Mouse (Mus musculus) embryonic facial prominence, embryonic 11.5 days (tissue): Measurements from ENCODE around the gene Arsa. TPM values are rescaled to one million over a fixed set of nuclear protein-coding genes. Genes with fewer than 3 reads are reported as not detected.

ENCODE experiments used
- ATAC-seq: fragments of 200-750 bp; cut with Nextera tagmentation; replicated peaks from 2 replicates; pipeline ENCODE4 v1.8.0; 2017; ENCODE audit warnings: low read depth; ENCODE audit not compliant: insufficient number of reproducible peaks, low FRiP score, low TSS enrichment
- DNase-seq: peaks from one replicate; pipeline ENCODE4 v3.0.0-alpha.2; 2015; ENCODE audit warnings: low spot score
- H3K27ac ChIP-seq: fragments of 300-500 bp; sonication (generic); replicated peaks from 2 replicates; pipeline ENCODE4 v1.5.1; 2014; ENCODE audit warnings: mild to moderate bottlenecking, low read depth, low read length, control low read depth
- H3K27me3 ChIP-seq: fragments of 300-500 bp; sonication (generic); 2 replicates; pipeline ENCODE4 v1.6.1; 2014; ENCODE audit warnings: mild to moderate bottlenecking, low read length, moderate library complexity, mixed read lengths; ENCODE audit not compliant: control insufficient read depth, insufficient read depth
- H3K36me3 ChIP-seq: fragments of 300-500 bp; sonication (generic); replicated peaks from 2 replicates; pipeline ENCODE4 v1.6.1; 2014; ENCODE audit warnings: low read depth, mild to moderate bottlenecking, low read length, moderate library complexity, mixed read lengths; ENCODE audit not compliant: control insufficient read depth, insufficient read depth
- H3K4me1 ChIP-seq: fragments of 300-500 bp; sonication (generic); 2 replicates; pipeline ENCODE4 v1.6.1; 2014; ENCODE audit warnings: low read length, mixed read lengths; ENCODE audit not compliant: control insufficient read depth, insufficient read depth
- H3K4me2 ChIP-seq: fragments of 300-500 bp; sonication (generic); 2 replicates; pipeline ENCODE4 v1.6.1; 2014; ENCODE audit warnings: low read depth, mild to moderate bottlenecking, control low read depth, low read length, moderate library complexity
- H3K4me3 ChIP-seq: fragments of 300-500 bp; sonication (generic); 2 replicates; pipeline ENCODE4 v1.5.1; 2014; ENCODE audit warnings: low read depth, low read length, control low read depth
- H3K9ac ChIP-seq: fragments of 300-500 bp; sonication (generic); replicated peaks from 2 replicates; pipeline ENCODE4 v1.6.1; 2014; ENCODE audit warnings: mild to moderate bottlenecking, control low read depth, low read length
- H3K9me3 ChIP-seq: fragments of 300-500 bp; sonication (generic); replicated peaks from 2 replicates; pipeline ENCODE4 v1.6.1; 2016; ENCODE audit warnings: mild to moderate bottlenecking, low read length, inconsistent platforms, mixed read lengths; ENCODE audit not compliant: control insufficient read depth
- WGBS: fragments of 180-500 bp; shearing (Covaris S2); extraction: QIAGEN DNeasy Blood & Tissue Kit; methylation state at CpG from one replicate; pipeline ENCODE4 v1.1.7; 2014; 5-methylcytosine and 5-hydroxymethylcytosine counted together
- polyA plus RNA-seq: library from polyadenylated mRNA; unstranded; fragments of >200 nt; fragmentation: Nextera tagmentation; extraction: Ambion mirVana; gene quantifications from 2 replicates; pipeline ENCODE4 v1.2.1, GENCODE M21; 2014

The Arsa gene
- 7.5 and 9.3 TPM in 2 replicates for polyA plus RNA-seq

GRCm38 (mm10) chr15:89477091-89477491, at the start of gene Arsa:
Gene Arsa (minus strand): TSS chr15:89477425.
- DNase-seq (no peak), ATAC-seq (no peak)
- H3K4me1 ChIP-seq = no peaks in the 10 kb centered on the region
- no peaks in the 10 kb centered on the region for H3K27me3 ChIP-seq
- H3K4me2 ChIP-seq = peak within 1 kb of the TSS; percentile 65
- H3K36me3 ChIP-seq = no peaks in the 10 kb centered on the region
- H3K9ac ChIP-seq = peak within 1 kb of the TSS; percentile 56
- 0 out of 2 replicates have a peak within 1 kb of the TSS, but pooled peaks have one; percentile 36 for H3K27ac ChIP-seq
- peak within 1 kb of the TSS; percentile 57 for H3K4me3 ChIP-seq
- H3K9me3 ChIP-seq = no peaks in the 10 kb centered on the region
- WGBS = 32% methylated on average over 9 of the region's 9 CpGs

- WGBS = 91% methylated on average over 19 of the region's 19 CpGs
- H3K4me2 ChIP-seq = no peak overlapping the region
- no peaks in the 10 kb centered on the region for H3K4me1 ChIP-seq
- no peak overlapping the region for H3K27ac ChIP-seq
- no peaks in the 10 kb centered on the region for H3K36me3 ChIP-seq
- no peaks in the 10 kb centered on the region for H3K9me3 ChIP-seq
- ATAC-seq (no peak), DNase-seq (no peak)
- H3K4me3 ChIP-seq = no peak overlapping the region
- H3K9ac ChIP-seq = no peak overlapping the region
- peaks cover 2% of the 10 kb centered on the region; the same call in 1 of the 2 replicates for H3K27me3 ChIP-seq
Measured at GRCm38 (mm10) chr15:89526776-89527325, 49.6 kb upstream of the Arsa start.

GRCm38 (mm10) chr15:89525896-89526295, 48.7 kb upstream of the Arsa start:
- no peaks in the 10 kb centered on the region for H3K4me1 ChIP-seq
- H3K4me2 ChIP-seq = no peak overlapping the region
- no peaks in the 10 kb centered on the region for H3K9me3 ChIP-seq
- no peaks in the 10 kb centered on the region for H3K36me3 ChIP-seq
- no peak for ATAC-seq
- no peak for DNase-seq
- no peak overlapping the region for H3K4me3 ChIP-seq
- H3K27me3 ChIP-seq = peaks cover 2% of the 10 kb centered on the region; the same call in 1 of the 2 replicates
- 77% methylated on average over 7 of the region's 7 CpGs for WGBS
- no peak overlapping the region for H3K9ac ChIP-seq
- H3K27ac ChIP-seq = no peak overlapping the region

- H3K4me1 ChIP-seq = no peaks in the 10 kb centered on the region
- no peak overlapping the region for H3K9ac ChIP-seq
- H3K36me3 ChIP-seq = no peaks in the 10 kb centered on the region
- no peaks in the 10 kb centered on the region for H3K9me3 ChIP-seq
- peaks cover 2% of the 10 kb centered on the region; the same call in 1 of the 2 replicates for H3K27me3 ChIP-seq
- DNase-seq = no peak
- no peak overlapping the region for H3K4me3 ChIP-seq
- 88% methylated on average over 8 of the region's 8 CpGs for WGBS
- no peak for ATAC-seq
- H3K4me2 ChIP-seq = no peak overlapping the region
- no peak overlapping the region for H3K27ac ChIP-seq
Measured at GRCm38 (mm10) chr15:89525464-89525863, 48.2 kb upstream of the Arsa start.

GRCm38 (mm10) chr15:89524611-89525415, 47.6 kb upstream of the Arsa start:
- 74% methylated on average over 8 of the region's 8 CpGs for WGBS

GRCm38 (mm10) chr15:89524001-89524571, 46.9 kb upstream of the Arsa start:
- Histone ChIP-seq H3K4me2 (peak overlapping the region; percentile 97), H3K27me3 (peaks cover 2% of the 10 kb centered on the region; the same call in 1 of the 2 replicates), H3K27ac (no peak overlapping the region), H3K9me3 (no peaks in the 10 kb centered on the region), H3K36me3 (no peaks in the 10 kb centered on the region), H3K4me1 (no peaks in the 10 kb centered on the region), H3K9ac (peak overlapping the region; percentile 68), H3K4me3 (peak overlapping the region; percentile 66)
- 4% methylated on average over 33 of the region's 52 CpGs for WGBS
- ATAC-seq (no peak), DNase-seq (peak; percentile 25)

More at GRCm38 (mm10) chr15:89524611-89525415, 47.6 kb upstream of the Arsa start:
- H3K27me3 ChIP-seq = peaks cover 2% of the 10 kb centered on the region; the same call in 1 of the 2 replicates
- H3K4me1 ChIP-seq = no peaks in the 10 kb centered on the region
- H3K27ac ChIP-seq = no peak overlapping the region
- DNase-seq (no peak), ATAC-seq (no peak)
- no peak overlapping the region for H3K9ac ChIP-seq
- H3K4me2 ChIP-seq = peak overlapping the region; percentile 97; the same call in 1 of the 2 replicates
- H3K36me3 ChIP-seq = no peaks in the 10 kb centered on the region
- H3K4me3 ChIP-seq = peak overlapping the region; percentile 66
- H3K9me3 ChIP-seq = no peaks in the 10 kb centered on the region

GRCm38 (mm10) chr15:89523283-89523832, 46.1 kb upstream of the Arsa start:
- 13% methylated on average over 13 of the region's 47 CpGs for WGBS
- Histone ChIP-seq H3K4me3 (peak overlapping the region; percentile 66), H3K4me1 (no peaks in the 10 kb centered on the region), H3K4me2 (peak overlapping the region; percentile 97), H3K36me3 (no peaks in the 10 kb centered on the region), H3K9me3 (no peaks in the 10 kb centered on the region), H3K27me3 (peaks cover 2% of the 10 kb centered on the region; the same call in 1 of the 2 replicates), H3K9ac (peak overlapping the region; percentile 39; the same call in 1 of the 2 replicates), H3K27ac (no peak overlapping the region)
- DNase-seq (peak; percentile 50), ATAC-seq (no peak)
